Mouse (Mus musculus) liver, embryonic 14.5 days (tissue): Measurements from ENCODE around the gene Zar1l.

Experiments used
- CTCF ChIP-seq: IDR thresholded peaks from 2 replicates; pipeline ENCODE4 v1.5.1; 2016; ENCODE audit warnings: antibody characterized with exemption, low read depth, control low read depth
- EP300 ChIP-seq: IDR thresholded peaks from 2 replicates; pipeline ENCODE4 v1.6.1; 2016; ENCODE audit warnings: antibody characterized with exemption, low read depth

- no peak for TF ChIP-seq CTCF
- no peak for TF ChIP-seq EP300
These were observed at the start of gene Zar1l for GRCm38 (mm10) chr5:150518064-150518463.
